Mouse (Mus musculus) hindbrain, embryonic 13.5 days (tissue): ENCODE data around the gene Epb41l5. TPM values are rescaled to one million over a fixed set of nuclear protein-coding genes. Genes with fewer than 3 reads are reported as not detected.

ENCODE experiments used
- polyA plus RNA-seq: library from polyadenylated mRNA; unstranded; fragments of >200 nt; fragmentation: Nextera tagmentation; extraction: Ambion mirVana; gene quantifications from 2 replicates; pipeline ENCODE4 v1.2.1, GENCODE M21; 2015

Gene Epb41l5
- polyA plus RNA-seq, 1 experiment from 2014 or later, result 18.5 TPM

Other genes starting within 250 kb of the Epb41l5 start
- gene Inhbb, start 226.8 kb downstream of the Epb41l5 start, polyA plus RNA-seq, result 2.2 and 2.7 TPM in 2 replicates
- 67.3 and 69.0 TPM in 2 replicates for gene Ralb, start 144.2 kb downstream of the Epb41l5 start, polyA plus RNA-seq
- 19.5 and 20.5 TPM in 2 replicates for gene Tmem185b, start 122.8 kb downstream of the Epb41l5 start, polyA plus RNA-seq
- gene Ptpn4, start 188.6 kb upstream of the Epb41l5 start, polyA plus RNA-seq, result 11.4 and 12.1 TPM in 2 replicates